Mouse (Mus musculus) layer of hippocampus, postnatal 10 days (tissue): ENCODE data around the gene App. TPM values are rescaled to one million over a fixed set of nuclear protein-coding genes. Genes with fewer than 3 reads are reported as not detected.

Source experiments
- DNase-seq, 2 experiments: peaks; one replicate each; pipeline ENCODE4 v3.0.0; 2021; ENCODE audit warnings: low spot score in 2 of 2
- long read RNA-seq: library from polyadenylated mRNA; stranded (forward); transcript quantifications from one replicate; pipeline ENCODE4 v2.0.0, GENCODE M21; 2023
- total RNA-seq, 2 experiments: library from RNA; stranded (reverse); gene quantifications; 2 replicates each; pipeline ENCODE4 v1.2.3; 2021

App gene
- 1,000 to 10,000 TPM; 1,081 to 1,149 TPM for total RNA-seq
- long read RNA-seq, full-length matches to known transcripts = 342 of 466 reads
- long read RNA-seq, partial matches to known transcripts = 69 of 466 reads
- long read RNA-seq, other reads (novel, unspliced or antisense) = 55 of 466 reads

DNA sequence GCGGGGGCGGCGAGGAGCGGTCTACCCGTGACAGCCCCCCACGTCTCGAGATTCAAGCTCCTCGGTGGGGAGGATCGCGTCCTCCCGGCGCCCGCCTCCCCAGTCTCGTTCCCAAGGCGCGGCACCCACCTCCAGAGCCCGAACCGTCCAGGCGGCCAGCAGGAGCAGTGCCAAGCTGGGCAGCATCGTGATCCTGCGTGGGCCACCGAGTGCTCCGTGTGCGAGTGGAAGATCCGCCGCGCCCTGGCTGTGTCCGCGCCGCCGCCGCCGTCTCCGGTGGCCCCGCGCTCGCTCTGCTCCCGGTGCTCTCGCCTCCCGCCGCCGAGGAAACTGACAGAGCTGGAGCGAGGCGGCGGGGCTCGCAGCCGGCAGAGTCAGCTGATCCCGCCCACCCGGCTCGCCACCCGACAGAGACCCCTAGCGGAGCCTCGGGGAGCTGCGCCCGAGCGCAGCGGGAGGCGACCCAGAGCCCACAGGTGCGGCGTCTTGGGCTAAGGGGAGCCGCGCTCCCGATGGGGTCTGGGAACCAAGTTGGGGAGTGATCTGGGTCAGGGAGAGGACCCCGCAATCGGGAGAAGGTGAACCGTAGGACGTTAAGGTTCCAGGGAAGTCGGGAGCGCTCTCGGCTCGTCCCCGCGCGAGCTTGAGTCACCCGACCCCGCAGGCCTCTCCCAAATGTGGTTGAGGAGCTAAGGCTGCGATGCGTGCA lies at the start of gene App:
App (minus strand) TSS at position 394 of the 709 bp plus-strand sequence.
- DNase-seq = peak; percentile 97

DNA sequence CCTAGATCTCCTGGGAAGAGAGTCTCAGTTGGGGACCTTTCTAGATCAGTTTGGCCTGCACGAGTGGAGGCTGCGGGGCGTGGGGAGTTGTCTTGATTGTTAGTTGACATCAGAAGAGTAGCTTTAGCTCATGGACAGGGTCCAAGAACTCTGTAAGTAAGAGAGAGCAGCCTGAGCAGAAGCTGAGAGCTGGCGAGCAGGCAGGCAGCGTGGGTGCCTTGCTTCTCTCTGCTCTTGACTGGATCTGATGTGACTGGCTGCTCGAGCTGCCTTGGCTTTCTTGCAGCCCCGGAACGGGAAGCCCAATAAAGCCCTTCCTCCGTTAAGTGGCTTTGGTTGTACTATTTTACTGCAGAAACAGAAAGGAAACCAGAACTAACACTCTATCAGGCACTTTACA lies 42.3 kb upstream of the App start:
- peak in 1 of 2 experiments; percentile 6 for DNase-seq

DNA sequence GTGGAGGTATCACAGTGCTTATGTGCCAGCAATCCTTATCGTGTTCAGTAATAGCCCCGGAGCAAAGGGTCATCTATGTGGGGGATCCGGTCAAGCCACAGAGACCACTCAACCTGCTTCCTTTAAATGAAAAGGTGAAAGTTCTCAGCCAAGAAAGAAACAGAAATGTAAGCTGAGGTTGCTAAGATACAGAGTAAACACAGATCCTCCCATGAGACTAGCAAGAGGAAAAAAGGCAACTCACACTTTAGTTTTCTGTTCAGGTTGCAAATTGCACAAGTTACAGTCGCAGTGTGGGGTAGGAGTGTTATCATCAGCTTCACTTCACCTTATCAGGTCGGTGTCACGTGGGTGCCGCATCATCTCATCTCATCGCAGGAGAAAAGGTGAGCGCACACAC lies 41.6 kb upstream of the App start:
- DNase-seq = no peak

DNA sequence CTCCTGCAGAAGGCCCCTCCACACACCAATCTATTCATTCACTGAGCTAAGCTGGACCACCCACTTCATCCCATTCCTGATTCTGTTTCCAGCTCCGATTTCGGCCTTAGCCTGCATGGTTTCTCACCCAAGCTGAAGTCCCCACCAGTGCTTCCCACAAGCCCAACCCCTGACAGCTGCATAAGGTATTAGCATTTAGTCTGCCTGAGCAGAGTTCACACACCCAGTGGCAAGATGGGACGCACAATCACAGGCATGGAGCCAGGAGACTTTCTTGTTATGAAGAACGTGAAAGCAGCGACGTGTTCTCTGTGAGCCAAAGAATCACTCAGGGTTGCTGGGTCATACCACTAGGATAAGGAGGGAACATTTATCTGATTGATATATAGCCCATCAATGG lies 22.1 kb upstream of the App start:
- DNase-seq = no peak

DNA sequence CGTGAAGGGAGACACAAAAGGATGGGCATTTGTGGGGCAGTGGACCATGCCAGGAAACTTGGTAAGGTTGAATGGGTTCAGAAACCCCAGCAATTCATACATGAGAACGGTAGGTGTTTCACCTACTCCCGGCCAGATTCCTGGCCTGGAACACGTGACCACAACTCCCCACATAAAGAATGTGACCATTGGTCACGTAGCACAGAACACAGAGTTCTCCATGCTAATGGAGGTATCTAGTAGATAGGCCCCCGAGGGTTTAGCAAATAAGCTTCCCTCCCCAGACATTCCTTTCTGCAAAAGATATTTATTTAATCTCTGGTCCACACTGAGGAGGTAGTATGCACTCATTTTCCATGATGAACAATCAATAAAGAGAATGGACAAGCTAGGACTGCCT lies 21.6 kb upstream of the App start:
- no peak for DNase-seq

DNA sequence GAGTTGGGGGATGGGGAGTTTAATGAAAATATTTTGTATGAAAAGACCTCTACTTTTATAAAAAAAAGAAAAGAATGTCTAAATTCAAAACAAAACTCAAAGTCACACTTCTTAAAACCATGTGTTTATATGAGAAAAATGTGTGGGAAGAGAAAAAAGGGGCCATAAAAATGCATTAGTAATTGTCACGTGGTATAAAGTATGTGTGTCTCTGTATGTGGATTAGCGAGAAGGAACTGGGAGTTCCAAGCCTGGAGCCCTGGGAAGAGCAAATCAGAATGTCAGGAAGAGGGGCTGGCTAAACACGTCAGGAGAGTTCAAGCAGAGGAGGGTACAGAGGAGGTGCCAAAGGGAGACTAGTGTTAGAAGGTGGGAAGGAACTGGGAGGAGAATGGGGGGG lies 7.9 kb upstream of the App start:
- no peak for DNase-seq

DNA sequence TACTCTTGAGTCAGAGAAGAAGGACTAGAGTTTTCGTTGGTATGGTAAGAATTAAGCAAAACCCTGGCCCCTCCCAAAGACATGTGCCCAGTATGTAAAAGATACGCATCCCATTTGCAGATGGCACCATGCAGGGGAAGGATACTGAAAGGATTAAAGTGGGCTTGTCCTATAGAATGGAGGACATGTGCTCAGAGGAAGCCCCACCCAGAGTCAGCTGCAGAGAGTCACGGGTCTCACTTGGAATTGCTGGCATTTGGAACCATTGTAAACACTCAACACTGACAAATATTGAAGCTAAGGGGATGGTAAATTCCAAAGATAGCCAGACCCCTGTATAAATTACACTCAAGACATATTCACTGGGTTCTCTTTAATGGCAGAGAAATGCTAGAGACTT lies 7.1 kb upstream of the App start:
- no peak for DNase-seq

DNA sequence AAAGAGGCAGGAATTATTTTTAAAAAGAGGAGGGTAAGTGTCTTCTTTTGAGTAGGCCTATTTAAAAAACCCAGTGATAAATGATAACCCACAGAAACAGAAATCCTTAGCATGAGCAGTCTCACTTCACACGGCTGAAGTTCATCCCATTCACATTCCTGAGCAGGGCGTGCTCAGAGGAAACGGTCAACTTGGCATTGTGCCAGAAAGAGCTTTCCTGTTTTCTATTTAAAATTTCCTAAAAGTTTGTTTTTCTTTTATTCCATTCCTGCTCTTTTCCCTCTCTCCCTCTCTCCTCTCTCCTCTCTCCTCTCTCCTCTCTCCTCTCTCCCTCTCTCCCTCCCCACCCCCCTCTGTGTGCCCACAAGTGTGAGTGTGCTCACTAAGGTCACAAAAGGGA lies 3.1 kb upstream of the App start:
- DNase-seq = no peak

DNA sequence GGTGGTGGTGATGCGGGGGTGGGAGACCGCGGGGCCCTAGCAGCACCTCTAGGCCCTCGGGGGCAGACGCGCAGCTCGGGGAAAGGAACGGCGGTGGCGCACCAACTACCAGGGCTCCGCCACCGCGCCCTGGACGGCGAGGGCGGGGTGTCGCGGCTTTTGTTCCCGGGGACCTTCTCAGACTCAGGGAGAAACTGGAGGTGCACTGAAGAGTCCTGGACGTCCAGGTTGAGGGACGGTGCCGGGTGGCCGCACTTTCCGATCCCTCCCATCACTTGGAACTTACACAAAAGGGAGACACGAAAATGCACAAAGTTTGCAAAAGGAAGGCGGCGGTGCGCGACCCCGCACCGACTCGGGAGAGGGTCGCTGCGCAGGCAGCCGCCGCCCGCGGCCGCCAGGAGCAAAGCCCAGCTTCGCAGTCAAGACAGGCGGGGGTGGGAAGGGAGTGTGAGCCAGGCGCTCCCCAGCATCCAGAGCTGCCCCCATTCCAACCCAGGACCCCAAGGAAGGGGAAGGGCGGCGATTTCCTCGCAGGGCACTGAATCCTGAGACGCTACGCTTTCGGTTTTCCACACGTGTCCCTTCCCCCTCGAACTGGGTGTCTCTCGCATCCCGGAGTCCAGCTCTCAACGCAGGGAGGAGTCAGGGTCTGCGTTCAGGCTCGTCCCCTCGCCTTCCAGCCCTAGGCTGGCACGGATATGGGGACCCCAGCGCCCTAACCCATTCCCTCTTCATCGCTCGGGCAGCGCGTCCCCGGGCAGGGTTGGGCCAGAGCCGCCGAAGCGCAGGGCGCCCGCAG lies 794 bp downstream of the App start:
- peak; percentile 58 to 69 for DNase-seq

DNA sequence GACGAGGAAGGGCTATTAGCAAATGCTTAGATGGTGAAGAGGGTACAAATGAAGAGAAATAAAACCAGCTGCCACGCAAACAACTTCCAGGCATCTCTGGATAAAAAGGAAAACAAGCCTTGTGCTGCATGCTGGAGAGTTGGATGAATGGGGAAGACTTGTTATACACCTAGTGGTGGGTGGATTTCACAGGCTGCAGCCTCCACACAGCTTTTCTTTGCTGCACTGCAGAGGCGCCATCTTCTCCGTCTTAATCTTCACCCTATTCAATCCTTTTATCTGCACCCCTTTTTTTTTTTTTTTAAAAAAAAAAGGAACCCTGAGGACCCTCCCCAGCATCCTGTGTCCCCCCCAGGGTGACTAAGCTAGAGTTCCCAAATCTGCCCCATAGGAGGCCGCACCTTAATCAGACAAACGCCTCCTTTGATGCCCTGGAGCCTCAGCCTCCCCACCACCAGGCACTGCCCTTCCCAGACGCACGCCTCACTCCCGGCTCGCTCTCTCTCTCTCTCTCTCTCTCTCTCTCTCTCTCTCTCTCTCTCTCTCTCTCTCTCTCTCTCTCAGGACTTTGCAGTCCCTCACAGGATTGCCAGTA lies 1.5 kb downstream of the App start:
- peak; percentile 44 to 59 for DNase-seq

DNA sequence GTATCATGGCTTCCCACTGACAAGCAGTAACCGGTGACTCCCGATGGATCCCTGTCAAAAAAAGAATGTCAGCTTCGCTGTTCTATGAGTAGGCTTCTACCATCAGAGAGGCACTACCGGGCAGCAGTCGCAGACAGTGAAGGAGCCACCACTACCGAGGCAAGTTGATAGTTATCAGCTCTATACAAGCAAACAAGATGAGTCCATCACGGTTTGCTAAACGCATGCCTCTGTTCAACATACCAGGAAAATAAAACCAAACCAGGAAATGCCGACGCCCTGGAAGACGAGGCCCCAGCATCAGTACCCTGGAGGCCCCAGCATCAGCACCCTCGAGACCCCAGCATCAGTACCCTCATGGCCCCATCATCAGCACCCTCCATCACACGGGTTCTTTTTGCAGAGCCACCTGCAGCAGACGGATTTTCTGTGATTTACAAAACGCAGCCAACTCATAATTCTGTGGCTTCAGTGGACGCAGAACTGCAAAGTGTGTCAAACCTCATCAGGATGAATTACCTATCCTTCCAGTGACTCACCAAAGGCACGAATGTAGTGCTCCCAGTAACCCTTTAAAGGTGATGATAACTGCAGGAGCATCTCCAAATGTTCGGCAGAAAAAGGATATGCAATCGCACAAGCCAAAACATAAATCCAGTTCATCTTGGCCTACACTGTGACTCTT lies 2.6 kb downstream of the App start:
- peak in 1 of 2 experiments; percentile 36 for DNase-seq

DNA sequence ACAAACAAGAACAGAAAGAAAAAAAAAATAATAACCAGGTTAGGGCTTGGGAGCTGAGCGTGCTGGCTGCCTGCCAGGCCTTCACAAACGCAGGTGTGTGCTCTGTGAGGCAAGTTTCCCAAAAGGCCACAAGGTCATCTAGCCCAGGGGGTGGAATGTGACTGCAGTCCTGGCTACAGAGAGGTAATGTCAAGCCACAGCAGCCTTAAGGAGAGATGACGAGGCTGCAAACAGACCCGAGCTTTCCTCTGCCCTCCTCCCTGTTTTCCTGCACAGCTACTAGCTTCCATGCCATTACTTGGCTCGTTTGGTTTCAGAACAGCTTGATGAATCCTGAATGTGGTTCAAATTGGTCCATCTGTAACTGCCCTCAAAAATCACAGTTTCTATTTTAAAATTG lies 4.7 kb downstream of the App start:
- peak in 1 of 2 experiments; percentile 35 for DNase-seq

DNA sequence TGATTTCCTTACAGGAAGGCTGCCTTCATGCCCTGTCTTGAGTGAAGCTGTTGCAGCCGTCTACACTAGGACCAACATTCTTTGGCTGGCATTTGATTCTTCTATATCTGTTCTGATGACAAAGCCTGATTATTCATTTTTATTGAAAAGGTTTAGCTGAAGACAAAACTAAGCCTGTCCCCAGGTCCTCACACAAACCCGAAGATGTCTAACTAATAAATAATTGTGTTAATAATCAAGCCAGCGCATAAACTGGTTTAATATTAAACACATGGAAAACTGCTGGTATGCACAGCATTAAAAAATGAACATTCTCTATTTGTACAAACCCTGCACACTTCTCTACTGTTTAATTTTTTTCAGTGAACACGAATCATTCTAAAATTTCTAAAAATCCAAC lies 7.4 kb downstream of the App start:
- no peak for DNase-seq

DNA sequence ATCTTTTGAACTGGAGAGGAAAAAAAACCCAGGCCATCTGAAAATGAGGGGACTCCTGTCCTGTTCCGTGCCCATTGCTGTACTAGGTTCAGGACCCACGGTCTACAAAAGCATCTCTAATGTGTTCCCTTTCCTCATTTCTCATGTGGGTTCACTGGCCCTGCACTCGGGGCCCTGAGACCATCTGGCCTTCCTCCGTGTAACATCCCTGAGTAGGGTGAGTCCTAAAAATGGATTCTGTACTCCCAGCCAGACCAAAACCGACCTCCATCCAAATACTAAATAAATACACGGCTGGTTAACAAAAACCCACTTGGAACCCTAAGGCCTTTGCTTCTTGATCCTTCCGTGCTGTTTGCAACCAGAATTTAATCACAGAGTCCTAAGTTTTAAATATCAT lies 7.9 kb downstream of the App start:
- no peak for DNase-seq

DNA sequence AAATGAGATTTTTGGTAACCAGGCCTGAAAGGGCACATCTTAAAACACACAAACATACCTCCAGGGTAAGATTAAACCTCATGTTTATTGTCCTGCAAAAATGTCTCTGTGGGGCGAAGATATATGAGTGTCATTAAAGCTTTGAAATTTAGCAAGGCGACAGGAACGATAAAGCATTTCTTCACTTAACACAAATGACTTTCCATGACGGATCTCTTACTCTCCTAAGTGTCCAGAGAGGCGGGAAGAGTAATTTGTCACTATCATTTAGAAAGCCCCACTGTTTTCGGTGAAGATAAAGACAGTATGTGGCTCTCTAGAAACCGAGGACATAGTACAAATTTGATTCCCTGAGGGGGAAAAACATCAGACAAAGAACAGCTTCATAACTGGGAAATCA lies 8.4 kb downstream of the App start:
- no peak for DNase-seq

DNA sequence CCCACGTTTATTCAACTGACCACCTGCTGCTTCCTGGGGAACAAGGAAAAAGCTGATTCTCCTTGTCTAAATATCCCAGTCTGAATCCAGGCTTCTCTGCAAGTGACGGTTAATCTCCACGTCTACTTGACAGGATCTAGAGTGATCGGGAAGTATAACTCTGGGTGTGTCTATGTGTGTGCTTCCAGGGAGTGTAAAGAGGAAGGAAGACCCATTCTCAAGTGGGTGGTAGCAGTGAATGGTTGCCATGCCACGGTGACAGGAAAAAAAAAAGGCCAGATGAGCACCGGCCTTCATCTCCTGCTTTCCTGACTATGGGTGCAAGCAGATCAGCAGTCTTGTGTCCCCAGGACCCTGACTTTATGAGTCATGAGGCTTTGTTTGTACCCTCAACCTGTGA lies 10.8 kb downstream of the App start:
- DNase-seq = no peak

DNA sequence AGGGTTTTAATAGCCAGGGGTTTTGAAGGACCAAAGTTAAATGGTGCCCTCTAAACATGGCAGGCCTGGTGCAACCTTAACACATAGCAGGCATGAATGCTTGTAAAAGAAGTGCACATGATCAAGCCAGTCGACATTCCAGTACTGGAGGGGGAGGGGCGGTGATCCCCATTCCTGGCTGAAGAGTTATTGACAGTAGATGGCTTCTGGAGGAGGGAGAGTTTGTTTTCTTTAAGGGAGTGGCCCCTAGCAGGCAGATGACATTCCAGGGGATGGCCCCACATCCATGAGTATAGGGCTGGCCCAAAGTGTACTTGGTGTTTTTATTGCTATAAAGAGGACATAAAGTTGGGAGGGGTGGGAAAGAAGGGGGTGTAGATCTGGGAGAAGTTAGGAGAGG lies 13.4 kb downstream of the App start:
- DNase-seq = no peak

DNA sequence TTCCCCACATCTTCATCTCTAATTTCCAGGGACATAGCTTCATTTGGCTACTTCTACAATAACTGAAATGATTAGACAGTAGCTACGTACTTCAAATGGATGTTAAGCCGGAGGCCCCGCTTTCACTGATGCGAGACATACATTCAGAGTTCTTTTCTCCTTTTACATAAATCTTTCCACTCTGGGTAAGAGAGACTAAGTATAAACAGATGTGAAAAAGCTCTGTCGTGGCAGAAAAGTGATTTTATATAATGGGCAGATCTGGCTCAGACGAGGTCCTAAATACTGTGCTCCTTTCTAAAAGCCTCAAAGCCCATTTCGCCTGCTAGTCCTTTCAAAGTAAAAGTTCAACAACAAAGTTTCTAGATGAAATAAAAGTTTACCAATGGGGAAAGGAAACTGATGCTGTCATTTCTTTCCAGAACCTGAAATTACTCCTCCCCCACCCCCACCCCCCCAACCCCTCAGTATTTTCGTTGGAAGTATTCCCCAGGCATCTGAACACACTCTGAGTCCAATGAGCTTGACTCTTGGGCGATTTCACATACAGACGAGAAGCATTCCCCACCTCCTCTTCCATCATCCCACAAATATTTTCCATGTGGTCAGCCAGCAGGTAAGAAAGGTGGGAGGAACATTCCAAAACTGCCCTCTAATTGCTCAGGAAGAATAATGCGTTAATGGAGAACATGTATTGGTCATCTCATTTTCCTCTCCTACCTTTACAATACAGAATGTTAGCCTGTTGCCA lies 15.6 kb downstream of the App start:
- DNase-seq = no peak

DNA sequence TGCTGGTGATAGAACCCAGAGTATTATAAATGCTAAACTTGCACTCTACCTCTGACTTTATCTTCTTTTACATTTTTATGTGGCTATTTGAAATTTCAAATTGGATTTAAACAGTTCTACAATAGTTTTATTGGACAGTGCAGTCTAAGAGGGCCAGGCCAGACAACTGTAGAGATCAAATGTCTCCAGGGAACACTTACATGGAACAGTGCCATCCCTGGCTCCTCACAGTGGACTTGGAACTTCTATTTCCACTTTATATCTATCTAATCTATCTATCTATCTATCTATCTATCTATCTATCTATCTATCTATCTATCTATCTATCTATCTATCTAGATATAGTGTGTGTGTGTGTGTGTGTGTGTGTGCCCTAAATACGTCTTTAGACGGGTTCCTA lies 16.4 kb downstream of the App start:
- no peak for DNase-seq

DNA sequence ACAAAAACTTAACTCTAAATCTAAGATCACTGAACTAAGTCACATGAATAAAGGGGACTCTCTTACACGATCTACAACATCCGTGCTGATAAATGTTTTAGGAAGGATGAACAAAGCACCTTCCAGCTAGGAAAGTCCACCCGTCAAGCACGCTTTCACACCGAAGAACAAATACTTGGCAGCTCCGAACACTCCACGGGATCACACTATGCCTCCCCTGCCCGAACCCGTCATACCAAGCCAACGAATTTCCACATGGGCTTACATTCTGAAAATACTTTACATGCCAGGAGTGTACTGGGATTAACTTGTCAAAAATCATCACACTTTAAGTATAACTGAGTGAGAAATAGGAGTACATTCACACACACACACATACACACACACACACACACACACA lies 17.7 kb downstream of the App start:
- DNase-seq = no peak

DNA sequence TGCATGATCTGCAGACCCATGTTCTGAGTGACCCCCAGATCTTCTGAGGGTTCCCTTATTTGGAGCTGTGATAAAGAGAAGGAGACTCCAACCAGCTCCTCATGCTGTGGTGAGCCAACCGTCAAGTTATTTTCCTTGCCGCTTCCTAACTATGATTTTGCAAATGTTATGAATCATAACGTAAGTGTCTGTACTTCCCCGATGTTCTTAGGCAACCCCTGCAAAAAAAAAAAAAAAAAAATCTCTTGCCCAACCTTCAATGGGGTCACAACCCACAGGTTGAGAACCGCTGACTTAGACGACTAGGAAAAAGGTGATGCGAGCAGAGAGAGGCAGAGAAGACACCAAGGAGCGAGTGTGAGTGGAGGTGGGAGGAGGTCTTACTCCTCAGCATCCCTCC lies 21.1 kb downstream of the App start:
- no peak for DNase-seq
